21 mouse cellular contexts compared by ENCODE assay signal in the genomic region with DNA sequence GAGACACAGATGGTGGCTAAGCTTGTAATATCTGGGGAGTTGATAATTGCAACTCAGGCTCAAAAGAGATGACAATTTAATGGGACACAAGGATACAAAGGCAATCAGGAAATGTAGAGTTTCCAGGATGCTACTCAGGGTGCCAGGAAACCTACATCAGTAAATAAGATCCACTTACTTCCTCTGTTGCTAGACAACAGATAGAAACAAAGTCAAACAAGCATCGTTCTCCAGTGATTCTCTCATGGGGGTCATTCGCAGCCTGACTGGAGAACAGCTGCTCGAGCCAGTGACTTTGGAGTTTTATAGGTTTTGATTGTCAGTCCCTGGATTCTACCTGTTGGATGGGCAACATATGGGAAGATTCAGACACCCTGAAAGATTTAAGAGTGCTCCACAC.
DNase-seq lines count a peak whose midpoint lies in the region; ATAC-seq lines count a peak whose summit lies in the region.
"Had no signal": no experiment of that assay in that cellular context is flagged by ENCODE, and none has a peak within 500 bp of the region (broad histone marks: within the 10 kb centered on the region; RNA-seq: fewer than 3 reads in every experiment).

No protein-coding gene starts in this region.

- peak; percentile 51; the same call in 1 of the 2 replicates for ATAC-seq in limb, embryonic 13.5 days (ENCODE audit: low FRiP score, low read depth)
- ATAC-seq: forebrain, embryonic 13.5 days; intestine, embryonic 16.5 days; midbrain, embryonic 15.5 days had no signal

- H3K4me1 ChIP-seq in limb, embryonic 13.5 days = peaks cover 2% of the 10 kb centered on the region; the same call in 1 of the 2 replicates
- peaks cover 6% of the 10 kb centered on the region; the same call in 1 of the 2 replicates for H3K4me1 ChIP-seq in limb, embryonic 10.5 days
- H3K4me1 ChIP-seq: heart, embryonic 13.5 days had no signal

- H3K27ac ChIP-seq in limb, embryonic 13.5 days = no peak overlapping the region
- no peak overlapping the region for H3K27ac ChIP-seq in limb, embryonic 10.5 days
- H3K27ac ChIP-seq: forebrain, embryonic 13.5 days; heart, embryonic 13.5 days; macrophage; midbrain, embryonic 15.5 days had no signal

- WGBS in limb, embryonic 13.5 days = 35% methylated on average over 3 of the region's 3 CpGs
- 84% methylated on average over 3 of the region's 3 CpGs for WGBS in limb, embryonic 10.5 days

- H3K27me3 ChIP-seq in limb, embryonic 13.5 days = no peaks in the 10 kb centered on the region
- H3K27me3 ChIP-seq in limb, embryonic 10.5 days (ENCODE audit: low read depth, poor library complexity, severe bottlenecking) = no peaks in the 10 kb centered on the region
- H3K27me3 ChIP-seq: forebrain, embryonic 13.5 days; heart, embryonic 13.5 days; midbrain, embryonic 15.5 days had no signal

- no peak overlapping the region for H3K9ac ChIP-seq in limb, embryonic 13.5 days
- H3K9ac ChIP-seq: forebrain, embryonic 13.5 days; heart, embryonic 13.5 days; midbrain, embryonic 15.5 days had no signal

- no peaks in the 10 kb centered on the region for H3K36me3 ChIP-seq in limb, embryonic 13.5 days
- H3K36me3 ChIP-seq in limb, embryonic 10.5 days = no peaks in the 10 kb centered on the region
- H3K36me3 ChIP-seq: heart, embryonic 13.5 days; midbrain, embryonic 15.5 days had no signal

- H3K4me3 ChIP-seq in limb, embryonic 13.5 days = no peak overlapping the region
- no peak overlapping the region for H3K4me3 ChIP-seq in limb, embryonic 10.5 days
- H3K4me3 ChIP-seq: forebrain, embryonic 13.5 days; heart, embryonic 13.5 days; midbrain, embryonic 15.5 days had no signal

- peak; percentile 48 for DNase-seq in heart, adult 11 months
- no peak for DNase-seq in heart, adult 9 months (ENCODE audit: low spot score in 2 of 2)
- DNase-seq in limb, embryonic 10.5 days (ENCODE audit: low spot score) = no peak
- DNase-seq in retina, embryonic 14.5 days (ENCODE audit: low spot score) = peak; percentile 33
- DNase-seq in retina, postnatal 1 day = no peak
- no peak for DNase-seq in gastrocnemius, postnatal 10 days
- DNase-seq: adrenal gland, postnatal 25 days; cerebellum, adult 11-12 months; cerebellum, adult 9-11 months; gastrocnemius, postnatal 14 days; kidney, adult 9 months; kidney, postnatal 14 days; layer of hippocampus, adult 9-11 months; thymus, postnatal 4 days had no signal

- no peak overlapping the region for H3K4me2 ChIP-seq in limb, embryonic 13.5 days (replicated peaks)
- H3K4me2 ChIP-seq: forebrain, embryonic 13.5 days; heart, embryonic 13.5 days; liver, embryonic 11.5 days; midbrain, embryonic 15.5 days had no signal

- H3K9me3 ChIP-seq in limb, embryonic 13.5 days = no peaks in the 10 kb centered on the region
- no peaks in the 10 kb centered on the region for H3K9me3 ChIP-seq in limb, embryonic 10.5 days (replicated peaks)
- H3K9me3 ChIP-seq: forebrain, embryonic 13.5 days; heart, embryonic 13.5 days; midbrain, embryonic 15.5 days had no signal

Comparison
In these comparisons a context has a peak if more than half of its experiments do, and no peak if none do; other contexts are left out.
1. DNase-seq: peak in heart, adult 11 months (single experiment) and retina, embryonic 14.5 days (single experiment); none in heart, adult 9 months (0 of 2), limb, embryonic 10.5 days (single experiment), retina, postnatal 1 day (single experiment) and gastrocnemius, postnatal 10 days (single experiment).